8 mouse cellular contexts compared by ENCODE assay signal in the genomic region with DNA sequence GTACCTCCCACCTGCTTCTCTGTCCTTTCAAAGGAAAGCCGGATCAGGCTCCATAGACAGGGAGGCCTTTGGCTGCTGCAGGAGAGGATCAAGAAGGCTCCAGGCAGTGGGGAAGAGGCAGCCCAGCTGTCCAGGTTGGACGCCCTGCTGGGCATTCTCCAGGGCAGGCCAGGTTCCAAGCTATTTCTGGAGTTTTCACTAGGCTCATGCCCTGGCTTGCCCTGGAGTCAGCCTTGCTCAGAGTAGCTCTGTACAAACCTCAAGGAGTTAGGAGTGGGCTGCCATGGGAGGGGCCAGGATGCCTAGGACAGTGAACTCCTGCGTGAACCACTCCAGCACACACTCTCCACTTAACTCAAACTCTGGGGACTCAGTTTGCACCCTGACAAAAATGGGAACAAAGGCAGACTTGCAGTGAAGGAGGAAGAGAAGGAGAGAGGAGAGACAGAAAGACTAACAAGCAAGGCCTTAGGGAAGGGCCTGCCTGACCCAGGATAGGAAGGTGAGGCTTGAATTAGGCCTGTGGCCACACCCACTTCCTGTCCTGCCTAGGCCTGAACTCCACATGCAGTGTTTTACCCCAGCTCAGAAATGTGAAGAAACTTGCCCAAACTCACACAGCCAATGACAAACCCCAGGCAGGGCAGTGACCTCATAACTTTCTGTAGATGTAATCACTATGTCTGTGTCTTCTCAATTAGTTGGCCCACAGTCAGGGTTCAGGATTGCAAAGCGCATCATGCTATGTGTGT. TPM values are rescaled to one million over a fixed set of nuclear protein-coding genes. Genes with fewer than 3 reads are reported as not detected.
DNase-seq lines count a peak whose midpoint lies in the region; ATAC-seq and TF ChIP-seq lines count a peak whose summit lies in the region.

No protein-coding gene starts in this region.

- no peaks in the 10 kb centered on the region for H3K9me3 ChIP-seq in heart, embryonic 11.5 days (replicated peaks; ENCODE audit: control insufficient read depth, low read length)
- no peaks in the 10 kb centered on the region for H3K9me3 ChIP-seq in E14TG2a.4 (ENCODE audit: low read length)
- H3K9me3 ChIP-seq in forebrain, embryonic 12.5 days, result no peaks in the 10 kb centered on the region
- H3K9me3 ChIP-seq in limb, embryonic 15.5 days, result no peaks in the 10 kb centered on the region
- no peaks in the 10 kb centered on the region for H3K9me3 ChIP-seq in stomach, embryonic 16.5 days (replicated peaks; ENCODE audit: control insufficient read depth, low read length)

- no peak overlapping the region for H3K27ac ChIP-seq in heart, embryonic 11.5 days (ENCODE audit: low read depth, low read length)
- no peak overlapping the region for H3K27ac ChIP-seq in forebrain, embryonic 12.5 days
- no peak overlapping the region for H3K27ac ChIP-seq in limb, embryonic 15.5 days
- H3K27ac ChIP-seq in stomach, embryonic 16.5 days (ENCODE audit: low read length), result peak overlapping the region; percentile 68

- no peak overlapping the region for H3K4me2 ChIP-seq in heart, embryonic 11.5 days
- H3K4me2 ChIP-seq in forebrain, embryonic 12.5 days, result peak overlapping the region; percentile 84
- H3K4me2 ChIP-seq in limb, embryonic 15.5 days, result 0 out of 2 replicates have a peak overlapping the region, but pooled peaks have one; percentile 84
- peak overlapping the region; percentile 62 for H3K4me2 ChIP-seq in stomach, embryonic 16.5 days (ENCODE audit: low read depth, low read length)

- TF ChIP-seq CTCF in E14TG2a.4 (conservative IDR thresholded peaks at IDR 0.05; ENCODE audit: low read length), result no peak

- H3K4me3 ChIP-seq in heart, embryonic 11.5 days (ENCODE audit: low read depth, low read length), result no peak overlapping the region
- peak overlapping the region; percentile 46 for H3K4me3 ChIP-seq in E14TG2a.4 (replicated peaks; ENCODE audit: low read length)
- H3K4me3 ChIP-seq in forebrain, embryonic 12.5 days (replicated peaks), result no peak overlapping the region
- H3K4me3 ChIP-seq in limb, embryonic 15.5 days, result no peak overlapping the region
- no peak overlapping the region for H3K4me3 ChIP-seq in stomach, embryonic 16.5 days (replicated peaks; ENCODE audit: low read length)

- peaks cover 20% of the 10 kb centered on the region for H3K4me1 ChIP-seq in heart, embryonic 11.5 days (ENCODE audit: control insufficient read depth, insufficient read depth, low read length)
- H3K4me1 ChIP-seq in E14TG2a.4 (replicated peaks; ENCODE audit: low read depth, low read length), result peaks cover 65% of the 10 kb centered on the region
- peaks cover 69% of the 10 kb centered on the region for H3K4me1 ChIP-seq in forebrain, embryonic 12.5 days
- H3K4me1 ChIP-seq in limb, embryonic 15.5 days, result peaks cover 40% of the 10 kb centered on the region
- H3K4me1 ChIP-seq in stomach, embryonic 16.5 days (ENCODE audit: control insufficient read depth, insufficient read depth, low read length), result peaks cover 48% of the 10 kb centered on the region

- no peak overlapping the region for H3K9ac ChIP-seq in heart, embryonic 11.5 days (ENCODE audit: low read depth, low read length)
- 0 out of 2 replicates have a peak overlapping the region, but pooled peaks have one; percentile 8 for H3K9ac ChIP-seq in forebrain, embryonic 12.5 days
- H3K9ac ChIP-seq in limb, embryonic 15.5 days, result no peak overlapping the region
- peak overlapping the region; percentile 55 for H3K9ac ChIP-seq in stomach, embryonic 16.5 days (ENCODE audit: low read length)

- 81% methylated on average over 4 of the region's 4 CpGs for WGBS in heart, embryonic 11.5 days (ENCODE audit: insufficient replicate concordance)
- WGBS in forebrain, embryonic 12.5 days, result 87% methylated on average over 4 of the region's 4 CpGs
- WGBS in limb, embryonic 15.5 days, result 73% methylated on average over 4 of the region's 4 CpGs
- WGBS in stomach, embryonic 16.5 days, result 62% methylated on average over 4 of the region's 4 CpGs

- peak; percentile 73 for DNase-seq in heart, adult 18-20 months
- DNase-seq in frontal cortex, postnatal 10 days (ENCODE audit: low spot score in 2 of 2), result no peak
- no peak for DNase-seq in thymus, postnatal 10 days (ENCODE audit: low spot score in 2 of 2)

- H3K36me3 ChIP-seq in heart, embryonic 11.5 days (ENCODE audit: control insufficient read depth, insufficient read depth, low read length), result no peaks in the 10 kb centered on the region
- peaks cover 3% of the 10 kb centered on the region; the same call in 1 of the 2 replicates for H3K36me3 ChIP-seq in E14TG2a.4 (ENCODE audit: insufficient read depth, low read length)
- 0 out of 2 replicates have a peak, but pooled peaks cover 11% of the 10 kb centered on the region for H3K36me3 ChIP-seq in forebrain, embryonic 12.5 days (replicated peaks)
- H3K36me3 ChIP-seq in limb, embryonic 15.5 days, result no peaks in the 10 kb centered on the region
- H3K36me3 ChIP-seq in stomach, embryonic 16.5 days (ENCODE audit: control insufficient read depth, insufficient read depth, low read length), result no peaks in the 10 kb centered on the region

- peaks cover 17% of the 10 kb centered on the region for H3K27me3 ChIP-seq in heart, embryonic 11.5 days (ENCODE audit: control insufficient read depth, insufficient read depth, low read length)
- H3K27me3 ChIP-seq in E14TG2a.4 (ENCODE audit: insufficient read depth, low read length), result peaks cover 31% of the 10 kb centered on the region
- H3K27me3 ChIP-seq in forebrain, embryonic 12.5 days, result no peaks in the 10 kb centered on the region
- peaks cover 12% of the 10 kb centered on the region for H3K27me3 ChIP-seq in limb, embryonic 15.5 days
- H3K27me3 ChIP-seq in stomach, embryonic 16.5 days (ENCODE audit: control insufficient read depth, insufficient read depth, low read length), result no peaks in the 10 kb centered on the region

- ATAC-seq in heart, embryonic 11.5 days (replicated peaks; ENCODE audit: insufficient number of reproducible peaks, low FRiP score, low TSS enrichment), result no peak
- ATAC-seq in forebrain, embryonic 12.5 days (ENCODE audit: low FRiP score), result no peak
- ATAC-seq in limb, embryonic 15.5 days (ENCODE audit: insufficient number of reproducible peaks, low FRiP score, low TSS enrichment, low read depth), result no peak
- ATAC-seq in stomach, embryonic 16.5 days (ENCODE audit: insufficient read depth, low FRiP score), result no peak

RNA-seq across cellular contexts. Expression of gene Fam110a, which starts 2.2 kb away (rescaled TPM):
- 1 to 10 TPM; 3.4 to 3.7 TPM for total RNA-seq in heart, adult 18-20 months (2021)
- 9.7 and 10.5 TPM in 2 replicates for polyA plus RNA-seq in heart, embryonic 11.5 days (2014; fragmentation: Nextera tagmentation; extraction: Ambion mirVana)
- polyA plus RNA-seq in forebrain, embryonic 12.5 days (2016; fragmentation: Nextera tagmentation; extraction: Ambion mirVana), result 90.2 and 96.2 TPM in 2 replicates
- polyA plus RNA-seq in limb, embryonic 15.5 days (2015; fragmentation: Nextera tagmentation; extraction: Ambion mirVana), result 23.3 and 23.4 TPM in 2 replicates
- polyA plus RNA-seq in stomach, embryonic 16.5 days (2015; fragmentation: Nextera tagmentation; extraction: Ambion mirVana), result 31.2 and 32.7 TPM in 2 replicates

RNA-seq across cellular contexts. Expression of gene Slc52a3, which starts 18.4 kb away (rescaled TPM):
- 1 to 10 TPM; 1.6 to 2.9 TPM for total RNA-seq in heart, adult 18-20 months (2021)
- 0.80 and 0.86 TPM in 2 replicates for polyA plus RNA-seq in heart, embryonic 11.5 days (2014; fragmentation: Nextera tagmentation; extraction: Ambion mirVana)
- polyA plus RNA-seq in forebrain, embryonic 12.5 days (2016; fragmentation: Nextera tagmentation; extraction: Ambion mirVana), result 0.54 and 0.78 TPM in 2 replicates
- polyA plus RNA-seq in limb, embryonic 15.5 days (2015; fragmentation: Nextera tagmentation; extraction: Ambion mirVana), result 8.4 and 9.7 TPM in 2 replicates
- polyA plus RNA-seq in stomach, embryonic 16.5 days (2015; fragmentation: Nextera tagmentation; extraction: Ambion mirVana), result 13.9 and 21.8 TPM in 2 replicates

Comparison
In these comparisons a context has a peak if more than half of its experiments do, and no peak if none do; other contexts are left out.
1. DNase-seq: peak in heart, adult 18-20 months (2 of 2); none in frontal cortex, postnatal 10 days (0 of 2) and thymus, postnatal 10 days (0 of 2).
2. H3K9ac ChIP-seq: peak in forebrain, embryonic 12.5 days (single experiment) and stomach, embryonic 16.5 days (single experiment); none in heart, embryonic 11.5 days (single experiment) and limb, embryonic 15.5 days (single experiment).